Comparison of ENCODE assay signal across 26 mouse cellular contexts in genomic region chr11:23719825-23720224, GRCm38 (mm10). TPM values are rescaled to one million over a fixed set of nuclear protein-coding genes. Genes with fewer than 3 reads are reported as not detected.
DNase-seq lines count a peak whose midpoint lies in the region; ATAC-seq and TF ChIP-seq lines count a peak whose summit lies in the region.
"Had no signal": no experiment of that assay in that cellular context is flagged by ENCODE, and none has a peak within 500 bp of the region (broad histone marks: within the 10 kb centered on the region; RNA-seq: fewer than 3 reads in every experiment).

No protein-coding gene starts in this region.

- H3K36me3 ChIP-seq in heart, embryonic 11.5 days (ENCODE audit: control insufficient read depth, insufficient read depth, low read length) = peaks cover 15% of the 10 kb centered on the region; the same call in 1 of the 2 replicates
- H3K36me3 ChIP-seq in liver, embryonic 11.5 days (ENCODE audit: control insufficient read depth, insufficient read depth, low read length) = peaks cover 20% of the 10 kb centered on the region
- peaks cover 41% of the 10 kb centered on the region for H3K36me3 ChIP-seq in liver, postnatal 0 days (replicated peaks; ENCODE audit: insufficient read depth, low read length)

- H3K27ac ChIP-seq in heart, embryonic 11.5 days (ENCODE audit: low read depth, low read length) = no peak overlapping the region
- H3K27ac ChIP-seq in liver, embryonic 11.5 days (ENCODE audit: low read depth, low read length) = no peak overlapping the region
- no peak overlapping the region for H3K27ac ChIP-seq in liver, postnatal 0 days (ENCODE audit: low read depth)
- H3K27ac ChIP-seq: forebrain, embryonic 10.5 days; forebrain, embryonic 13.5 days; hindbrain, embryonic 14.5 days; hindbrain, postnatal 0 days had no signal

- TF ChIP-seq CTCF in liver, postnatal 0 days (IDR thresholded peaks at IDR 0.05; ENCODE audit: low read depth) = no peak

- H3K4me3 ChIP-seq in heart, embryonic 11.5 days (ENCODE audit: low read depth, low read length) = no peak overlapping the region
- H3K4me3 ChIP-seq in liver, embryonic 11.5 days (ENCODE audit: low read depth, low read length) = no peak overlapping the region
- H3K4me3 ChIP-seq in liver, postnatal 0 days (ENCODE audit: low read depth, low read length) = no peak overlapping the region
- H3K4me3 ChIP-seq: forebrain, embryonic 10.5 days; forebrain, embryonic 13.5 days had no signal

- ATAC-seq in heart, embryonic 11.5 days (replicated peaks; ENCODE audit: insufficient number of reproducible peaks, low FRiP score, low TSS enrichment) = peak; percentile 70; the same call in 1 of the 2 replicates
- peak; percentile 73 for ATAC-seq in liver, embryonic 11.5 days (replicated peaks; ENCODE audit: low FRiP score)
- ATAC-seq in liver, postnatal 0 days = no peak
- 0 out of 2 replicates have a peak, but pooled peaks have one; percentile 37 for ATAC-seq in megakaryocyte progenitor cell, adult 5-6 weeks (replicated peaks; ENCODE audit: poor library complexity)
- ATAC-seq: forebrain, embryonic 13.5 days; forebrain, embryonic 16.5 days; hindbrain, postnatal 0 days; inflammation-experienced regulatory T-cells, adult 6 months; intestine, embryonic 16.5 days had no signal

- H3K4me2 ChIP-seq in heart, embryonic 11.5 days = no peak overlapping the region
- no peak overlapping the region for H3K4me2 ChIP-seq in liver, embryonic 11.5 days
- H3K4me2 ChIP-seq in liver, postnatal 0 days (ENCODE audit: low read depth, low read length) = no peak overlapping the region
- H3K4me2 ChIP-seq: forebrain, embryonic 13.5 days; hindbrain, embryonic 14.5 days had no signal

- no peaks in the 10 kb centered on the region for H3K9me3 ChIP-seq in heart, embryonic 11.5 days (replicated peaks; ENCODE audit: control insufficient read depth, low read length)
- no peaks in the 10 kb centered on the region for H3K9me3 ChIP-seq in liver, embryonic 11.5 days (ENCODE audit: control insufficient read depth, low read length)
- no peaks in the 10 kb centered on the region for H3K9me3 ChIP-seq in liver, postnatal 0 days (ENCODE audit: low read length)
- H3K9me3 ChIP-seq: forebrain, embryonic 10.5 days; forebrain, embryonic 13.5 days; G1E had no signal

- 79% methylated on average over 3 of the region's 3 CpGs for WGBS in heart, embryonic 11.5 days (ENCODE audit: insufficient replicate concordance)
- 71% methylated on average over 3 of the region's 3 CpGs for WGBS in liver, embryonic 11.5 days
- 73% methylated on average over 3 of the region's 3 CpGs for WGBS in liver, postnatal 0 days (ENCODE audit: insufficient replicate concordance)

- TF ChIP-seq EP300 in liver, postnatal 0 days (IDR thresholded peaks at IDR 0.05; ENCODE audit: low read depth) = no peak

- no peak for DNase-seq in heart, postnatal 10 days
- no peak for DNase-seq in liver, embryonic 11.5 days (ENCODE audit: low spot score)
- no peak for DNase-seq in liver, postnatal 0 days
- DNase-seq in c-Kit-positive CD71-positive TER-119-negative erythroid progenitor cells, embryonic 14.5 days (ENCODE audit: low read depth) = peak; percentile 21
- DNase-seq in kidney, adult 18-20 months = no peak
- DNase-seq in gastrocnemius, postnatal 4 days (ENCODE audit: low spot score in 2 of 2) = no peak
- DNase-seq: adrenal gland, adult 2 months; adrenal gland, postnatal 14 days; B cell, adult 2 months; cerebellum, adult 18-20 months; cerebellum, adult 9-10 months; cerebellum, postnatal 14 days; gastrocnemius, postnatal 10 days; gastrocnemius, postnatal 36 days; heart, postnatal 36 days had no signal

- intact Hi-C loops in heart, postnatal 10 days (cut with DNase I) = no loop called here

- no peaks in the 10 kb centered on the region for H3K4me1 ChIP-seq in heart, embryonic 11.5 days (ENCODE audit: control insufficient read depth, insufficient read depth, low read length)
- H3K4me1 ChIP-seq in liver, embryonic 11.5 days (replicated peaks; ENCODE audit: control insufficient read depth, insufficient read depth, low read length) = no peaks in the 10 kb centered on the region; the same call in 1 of the 2 replicates
- no peaks in the 10 kb centered on the region for H3K4me1 ChIP-seq in liver, postnatal 0 days (ENCODE audit: insufficient read depth)
- H3K4me1 ChIP-seq: forebrain, embryonic 13.5 days had no signal

- no peaks in the 10 kb centered on the region for H3K27me3 ChIP-seq in heart, embryonic 11.5 days (ENCODE audit: control insufficient read depth, insufficient read depth, low read length)
- H3K27me3 ChIP-seq in liver, embryonic 11.5 days (replicated peaks; ENCODE audit: control insufficient read depth, insufficient read depth, low read length) = no peaks in the 10 kb centered on the region
- H3K27me3 ChIP-seq in liver, postnatal 0 days (ENCODE audit: insufficient read depth, low read length) = no peaks in the 10 kb centered on the region
- H3K27me3 ChIP-seq: CH12.LX; forebrain, embryonic 13.5 days had no signal

- no peak overlapping the region for H3K9ac ChIP-seq in heart, embryonic 11.5 days (ENCODE audit: low read depth, low read length)
- no peak overlapping the region for H3K9ac ChIP-seq in liver, embryonic 11.5 days (ENCODE audit: low read depth, low read length)
- H3K9ac ChIP-seq in liver, postnatal 0 days (replicated peaks) = no peak overlapping the region
- H3K9ac ChIP-seq: forebrain, embryonic 13.5 days; hindbrain, embryonic 14.5 days had no signal

RNA-seq across cellular contexts. Expression of gene Rel, which starts 50.9 kb away (rescaled TPM):
- polyA plus RNA-seq in heart, embryonic 11.5 days (2014; fragmentation: Nextera tagmentation; extraction: Ambion mirVana) = 1.9 and 2.5 TPM in 2 replicates
- total RNA-seq in heart, postnatal 10 days (2021) = 10 to 100 TPM in 1 of 2 experiments, 1 to 10 TPM in 1; 9.5 to 10.3 TPM
- polyA plus RNA-seq in liver, embryonic 11.5 days (2014; fragmentation: Nextera tagmentation; extraction: Ambion mirVana) = 0.67 and 0.79 TPM in 2 replicates
- polyA plus RNA-seq in liver, postnatal 0 days (2015; fragmentation: Nextera tagmentation; extraction: Ambion mirVana) = 0.63 and 0.89 TPM in 2 replicates
- total RNA-seq in megakaryocyte progenitor cell, adult 5-6 weeks (2015) = 20.7 and 25.9 TPM in 2 replicates
- 8.1 and 8.9 TPM in 2 replicates for total RNA-seq in megakaryocyte progenitor cell, adult 5-6 weeks (2017)
- total RNA-seq in gastrocnemius, postnatal 4 days (2021) = 1 to 10 TPM; 5.1 to 5.6 TPM

RNA-seq across cellular contexts. Expression of gene Pex13, which starts 54.1 kb away (rescaled TPM):
- polyA plus RNA-seq in heart, embryonic 11.5 days (2014; fragmentation: Nextera tagmentation; extraction: Ambion mirVana) = 31.9 and 33.3 TPM in 2 replicates
- total RNA-seq in heart, postnatal 10 days (2021) = 10 to 100 TPM; 26.2 to 27.8 TPM
- polyA plus RNA-seq in liver, embryonic 11.5 days (2014; fragmentation: Nextera tagmentation; extraction: Ambion mirVana) = 21.0 and 27.6 TPM in 2 replicates
- 24.9 and 25.0 TPM in 2 replicates for polyA plus RNA-seq in liver, postnatal 0 days (2015; fragmentation: Nextera tagmentation; extraction: Ambion mirVana)
- total RNA-seq in megakaryocyte progenitor cell, adult 5-6 weeks (2015) = 31.0 and 53.1 TPM in 2 replicates
- total RNA-seq in megakaryocyte progenitor cell, adult 5-6 weeks (2017) = 14.7 and 21.7 TPM in 2 replicates
- 10 to 100 TPM; 23.9 to 25.2 TPM for total RNA-seq in gastrocnemius, postnatal 4 days (2021)

RNA-seq across cellular contexts. Expression of gene Pus10, which starts 54.4 kb away (rescaled TPM):
- polyA plus RNA-seq in heart, embryonic 11.5 days (2014; fragmentation: Nextera tagmentation; extraction: Ambion mirVana) = 19.5 and 20.7 TPM in 2 replicates
- total RNA-seq in heart, postnatal 10 days (2021) = 10 to 100 TPM; 15.1 to 16.7 TPM
- polyA plus RNA-seq in liver, embryonic 11.5 days (2014; fragmentation: Nextera tagmentation; extraction: Ambion mirVana) = 28.2 and 32.6 TPM in 2 replicates
- 10.3 and 10.4 TPM in 2 replicates for polyA plus RNA-seq in liver, postnatal 0 days (2015; fragmentation: Nextera tagmentation; extraction: Ambion mirVana)
- 45.1 and 52.1 TPM in 2 replicates for total RNA-seq in megakaryocyte progenitor cell, adult 5-6 weeks (2015)
- total RNA-seq in megakaryocyte progenitor cell, adult 5-6 weeks (2017) = 52.7 and 71.7 TPM in 2 replicates
- 10 to 100 TPM; 13.3 to 15.9 TPM for total RNA-seq in gastrocnemius, postnatal 4 days (2021)
